Mouse (Mus musculus): ENCODE measurements around the gene Dcaf8. TPM values are rescaled to one million over a fixed set of nuclear protein-coding genes. Genes with fewer than 3 reads are reported as not detected.

The Dcaf8 gene
- 100 to 1,000 TPM; 114 to 116 TPM for total RNA-seq (2021)
- long read RNA-seq, experiment 1, full-length matches to known transcripts: 121 of 143 reads
- long read RNA-seq, experiment 1, partial matches to known transcripts: 7 of 143 reads
- long read RNA-seq, experiment 1, other reads (novel, unspliced or antisense): 15 of 143 reads
- long read RNA-seq, experiment 2, transcript Dcaf8-206 (14 exons, 2,859 nt): major isoform, 86 of 173 reads
- long read RNA-seq, experiment 2, transcript Dcaf8-202 (14 exons, 2,754 nt): minor isoform, 47 of 173 reads
- long read RNA-seq, experiment 2, partial matches to known transcripts: 9 of 173 reads
- long read RNA-seq, experiment 2, other reads (novel, unspliced or antisense): 31 of 173 reads

GRCm38 (mm10) chr1:172147835-172148278, at the start of gene Dcaf8:
Gene Dcaf8, plus strand, starts transcription at chr1:172148084.
- Histone ChIP-seq H3K27ac (peak within 1 kb of the TSS; percentile 97), H3K4me3 (peak within 1 kb of the TSS; percentile 99)
- no peak for TF ChIP-seq CTCF (conservative IDR thresholded peaks at IDR 0.05)
- peak; percentile 96 for DNase-seq (ENCODE audit: low spot score in 2 of 2)

DNA sequence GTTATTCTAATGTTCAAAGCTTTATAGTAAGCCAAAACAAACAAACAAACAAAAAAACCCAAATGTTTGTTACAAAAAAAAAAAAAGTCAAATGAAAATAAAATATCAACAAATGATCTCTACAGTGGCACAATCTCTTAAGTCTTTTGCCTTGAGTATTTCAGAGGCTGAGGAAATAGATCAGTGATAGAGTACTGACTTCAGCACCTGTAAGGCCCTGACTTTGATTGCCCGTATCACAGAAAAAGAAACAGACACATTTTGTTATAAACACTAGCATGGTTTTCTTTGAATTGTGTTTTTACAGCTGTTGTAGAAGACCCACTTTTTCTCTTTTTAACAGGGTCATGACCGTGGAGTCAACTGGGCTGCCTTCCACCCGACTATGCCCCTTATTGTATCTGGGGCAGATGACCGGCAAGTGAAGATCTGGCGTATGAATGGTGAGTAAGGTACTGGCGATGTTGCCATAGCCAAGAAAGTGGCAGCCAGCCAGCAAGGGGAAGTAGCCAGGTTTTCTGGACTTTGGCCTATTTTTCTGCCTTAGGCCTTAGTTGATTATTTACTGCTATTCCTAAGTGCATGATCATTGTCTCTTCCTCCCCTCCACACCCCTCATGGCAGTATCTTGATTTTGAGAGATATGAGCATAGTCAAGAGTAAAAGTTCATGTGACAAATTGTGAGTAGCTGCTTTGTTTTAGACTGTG, 48.4 kb upstream of the Dcaf8 start:
- TF ChIP-seq CTCF (conservative IDR thresholded peaks at IDR 0.05): no peak
- H3K4me3 ChIP-seq: no peak overlapping the region
- DNase-seq (ENCODE audit: low spot score in 2 of 2): no peak
- H3K27ac ChIP-seq: no peak overlapping the region

DNA sequence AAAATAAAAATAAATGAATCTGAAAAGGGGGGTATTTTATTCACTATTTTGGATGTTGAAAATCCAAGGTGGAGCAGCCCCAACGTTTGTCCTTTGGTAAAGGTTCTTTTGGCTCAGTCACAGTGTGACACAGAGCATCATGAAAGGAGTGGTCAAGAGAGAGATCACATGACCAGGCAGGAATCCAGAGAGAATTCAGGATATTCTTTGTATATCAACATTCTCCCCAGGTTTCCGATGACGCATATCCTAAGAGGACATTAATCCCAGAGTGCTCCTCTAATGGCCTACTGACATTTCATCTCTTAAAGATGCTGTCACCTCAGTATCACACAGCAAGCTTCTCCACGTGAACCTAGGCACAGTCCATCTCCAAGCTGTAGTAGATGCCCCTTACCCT, 44.3 kb upstream of the Dcaf8 start:
- TF ChIP-seq CTCF (conservative IDR thresholded peaks at IDR 0.05): no peak
- no peak overlapping the region for H3K27ac ChIP-seq
- no peak for DNase-seq (ENCODE audit: low spot score in 2 of 2)
- no peak overlapping the region for H3K4me3 ChIP-seq

DNA sequence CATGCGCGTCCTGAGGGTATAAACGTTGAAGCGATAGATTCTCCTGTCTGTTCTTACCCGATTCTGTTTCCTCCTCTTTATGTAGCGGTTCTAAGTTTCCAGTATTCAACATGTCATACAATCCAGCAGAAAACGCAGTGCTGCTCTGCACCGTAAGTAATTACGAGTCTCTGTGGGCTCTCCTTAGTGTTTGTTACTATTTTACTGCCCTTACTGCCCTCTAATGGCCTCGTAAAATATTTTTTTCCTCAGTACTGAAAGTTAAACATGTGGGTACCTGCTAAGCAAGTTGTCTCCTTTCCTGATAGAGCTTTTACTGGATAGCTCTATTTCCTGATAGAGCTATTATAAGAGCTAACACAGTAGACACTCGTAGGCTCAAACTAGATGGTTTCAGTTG, 42.8 kb upstream of the Dcaf8 start:
- TF ChIP-seq CTCF (conservative IDR thresholded peaks at IDR 0.05): peak; percentile 46
- Histone ChIP-seq H3K4me3 (no peak overlapping the region), H3K27ac (no peak overlapping the region)
- DNase-seq (ENCODE audit: low spot score in 2 of 2): no peak

GRCm38 (mm10) chr1:172107777-172108477, 40.0 kb upstream of the Dcaf8 start:
- DNase-seq (ENCODE audit: low spot score in 2 of 2): no peak
- TF ChIP-seq CTCF (conservative IDR thresholded peaks at IDR 0.05): no peak
- no peak overlapping the region for H3K4me3 ChIP-seq
- peak overlapping the region; percentile 11; the same call in 1 of the 2 replicates for H3K27ac ChIP-seq

- no peak overlapping the region for H3K4me3 ChIP-seq
- peak; percentile 25 to 46 for DNase-seq (ENCODE audit: low spot score in 2 of 2)
- no peak overlapping the region for H3K27ac ChIP-seq
- no peak for TF ChIP-seq CTCF (conservative IDR thresholded peaks at IDR 0.05)
Observed at GRCm38 (mm10) chr1:172116948-172117347, 30.9 kb upstream of the Dcaf8 start.

DNA sequence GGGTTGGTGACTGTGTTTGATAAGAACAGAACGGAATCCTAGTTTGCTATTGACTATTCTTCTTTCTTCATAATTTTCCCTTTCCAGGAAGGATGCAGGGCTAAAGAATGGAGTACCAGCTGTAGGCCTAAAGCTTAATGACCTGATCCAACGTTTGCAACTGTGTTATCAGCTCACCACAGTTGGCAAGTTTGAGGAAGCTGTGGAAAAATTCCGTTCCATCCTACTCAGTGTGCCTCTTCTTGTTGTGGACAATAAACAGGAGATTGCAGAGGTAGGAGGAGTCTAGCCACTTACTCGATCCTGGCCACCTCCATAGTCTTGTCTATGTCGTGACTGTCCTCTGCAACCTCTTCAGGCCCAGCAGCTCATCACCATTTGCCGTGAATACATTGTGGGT, 28.8 kb upstream of the Dcaf8 start:
- Histone ChIP-seq H3K27ac (no peak overlapping the region), H3K4me3 (no peak overlapping the region)
- no peak for DNase-seq (ENCODE audit: low spot score in 2 of 2)
- no peak for TF ChIP-seq CTCF (conservative IDR thresholded peaks at IDR 0.05)

DNA sequence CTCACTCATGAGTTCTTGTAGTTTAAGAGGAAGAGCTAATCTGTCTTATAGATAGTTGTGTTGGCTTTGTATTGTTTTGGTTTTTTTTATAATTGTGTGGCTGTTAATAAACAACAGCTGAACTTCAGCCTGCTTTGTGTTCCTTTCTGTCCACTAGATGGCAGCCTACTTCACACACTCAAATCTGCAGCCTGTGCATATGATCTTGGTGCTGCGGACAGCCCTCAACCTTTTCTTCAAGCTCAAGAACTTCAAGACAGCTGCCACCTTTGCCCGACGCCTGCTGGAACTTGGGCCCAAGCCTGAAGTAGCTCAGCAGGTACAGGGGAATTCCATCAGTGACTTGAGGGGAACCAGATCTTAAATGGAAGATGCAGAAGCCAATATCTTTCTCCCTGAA, 28.2 kb upstream of the Dcaf8 start:
- H3K4me3 ChIP-seq: no peak overlapping the region
- peak; percentile 28 to 48 for DNase-seq (ENCODE audit: low spot score in 2 of 2)
- no peak overlapping the region for H3K27ac ChIP-seq
- peak; percentile 89 for TF ChIP-seq CTCF (conservative IDR thresholded peaks at IDR 0.05)

- no peak for TF ChIP-seq CTCF (conservative IDR thresholded peaks at IDR 0.05)
- no peak for DNase-seq (ENCODE audit: low spot score in 2 of 2)
- no peak overlapping the region for H3K27ac ChIP-seq
- H3K4me3 ChIP-seq: no peak overlapping the region
Observed at GRCm38 (mm10) chr1:172122671-172123070, 25.2 kb upstream of the Dcaf8 start.

- Histone ChIP-seq H3K4me3 (no peak overlapping the region), H3K27ac (no peak overlapping the region)
- no peak for TF ChIP-seq CTCF (conservative IDR thresholded peaks at IDR 0.05)
- no peak for DNase-seq (ENCODE audit: low spot score in 2 of 2)
Observed at GRCm38 (mm10) chr1:172124572-172124971, 23.3 kb upstream of the Dcaf8 start.

DNA sequence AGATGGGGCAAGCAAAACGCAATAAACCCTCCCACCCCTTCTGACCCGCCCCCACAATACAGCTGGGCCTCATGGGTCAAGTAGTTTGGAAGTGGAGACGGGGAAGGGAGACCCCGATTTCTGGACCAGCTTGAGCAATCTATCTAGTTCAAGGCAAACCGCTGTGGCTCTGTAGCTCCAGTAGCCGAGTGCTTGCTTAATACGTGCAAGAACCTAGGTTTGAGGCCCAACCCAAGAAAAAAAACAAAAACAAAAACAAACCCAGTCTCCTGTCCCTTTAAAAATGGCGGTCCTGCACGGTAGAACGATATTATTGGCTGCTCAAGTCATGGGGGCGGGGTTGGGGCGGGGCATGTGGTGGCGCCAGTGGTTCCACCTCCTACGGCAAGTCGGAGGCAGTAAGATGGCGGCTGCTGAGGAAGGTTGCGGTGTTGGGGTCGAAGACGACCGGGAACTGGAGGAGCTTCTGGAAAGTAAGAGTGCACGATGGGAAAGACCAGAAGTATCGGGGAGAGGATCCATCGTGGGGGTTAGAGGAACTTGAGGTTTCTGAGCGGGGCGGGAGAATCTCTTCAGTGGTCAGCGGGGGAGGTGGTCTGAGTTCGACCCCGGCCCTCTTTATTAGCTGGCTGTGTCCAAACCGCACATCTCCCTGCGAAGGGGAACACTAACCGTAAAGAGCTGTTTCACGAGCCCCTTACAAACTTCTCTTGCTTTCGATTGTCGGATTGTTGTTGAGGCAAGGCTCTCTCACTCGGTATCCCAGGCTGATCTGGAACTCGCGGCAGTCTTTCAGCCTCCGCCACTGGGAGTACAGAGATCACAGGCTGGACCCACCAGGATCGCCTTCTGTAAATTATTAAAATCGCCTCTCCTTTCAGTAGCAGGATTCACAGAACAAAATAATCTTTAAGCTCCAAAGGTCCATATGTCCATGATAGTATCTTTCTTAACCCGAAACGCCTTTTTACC, 21.2 kb upstream of the Dcaf8 start, which contains the start of gene Pex19:
Pex19 (plus strand) TSS at position 380 of the 972 bp plus-strand sequence.
- Histone ChIP-seq H3K4me3 (peak within 1 kb of the TSS; percentile 96), H3K27ac (peak within 1 kb of the TSS; percentile 91)
- DNase-seq (ENCODE audit: low spot score in 2 of 2): peak; percentile 74 to 82
- no peak for TF ChIP-seq CTCF (conservative IDR thresholded peaks at IDR 0.05)

GRCm38 (mm10) chr1:172127487-172127886, 20.4 kb upstream of the Dcaf8 start:
- Histone ChIP-seq H3K4me3 (peak overlapping the region; percentile 96), H3K27ac (0 out of 2 replicates have a peak overlapping the region, but pooled peaks have one; percentile 91)
- no peak for DNase-seq (ENCODE audit: low spot score in 2 of 2)
- no peak for TF ChIP-seq CTCF (conservative IDR thresholded peaks at IDR 0.05)

Measured in layer of hippocampus, adult 2 months (tissue).